Mouse (Mus musculus) thymus, adult 2 months (tissue): ENCODE measurements around the gene Psd4.

ENCODE experiments used
- CTCF ChIP-seq: fragments of 200-500 bp; IDR thresholded peaks from 2 replicates; pipeline ENCODE4 v1.5.1; 2012; ENCODE audit warnings: mild to moderate bottlenecking, control low read depth, low read length, moderate library complexity, borderline replicate concordance; ENCODE audit not compliant: control insufficient read depth, poor library complexity, insufficient read depth; ENCODE audit errors: extremely low read depth
- POLR2A ChIP-seq: fragments of 200-500 bp; IDR thresholded peaks from 2 replicates; pipeline ENCODE4 v1.6.1; 2012; ENCODE audit warnings: mild to moderate bottlenecking, low read length, control low read depth, moderate library complexity; ENCODE audit not compliant: control insufficient read depth, poor library complexity, insufficient read depth; ENCODE audit errors: extremely low read depth

DNA sequence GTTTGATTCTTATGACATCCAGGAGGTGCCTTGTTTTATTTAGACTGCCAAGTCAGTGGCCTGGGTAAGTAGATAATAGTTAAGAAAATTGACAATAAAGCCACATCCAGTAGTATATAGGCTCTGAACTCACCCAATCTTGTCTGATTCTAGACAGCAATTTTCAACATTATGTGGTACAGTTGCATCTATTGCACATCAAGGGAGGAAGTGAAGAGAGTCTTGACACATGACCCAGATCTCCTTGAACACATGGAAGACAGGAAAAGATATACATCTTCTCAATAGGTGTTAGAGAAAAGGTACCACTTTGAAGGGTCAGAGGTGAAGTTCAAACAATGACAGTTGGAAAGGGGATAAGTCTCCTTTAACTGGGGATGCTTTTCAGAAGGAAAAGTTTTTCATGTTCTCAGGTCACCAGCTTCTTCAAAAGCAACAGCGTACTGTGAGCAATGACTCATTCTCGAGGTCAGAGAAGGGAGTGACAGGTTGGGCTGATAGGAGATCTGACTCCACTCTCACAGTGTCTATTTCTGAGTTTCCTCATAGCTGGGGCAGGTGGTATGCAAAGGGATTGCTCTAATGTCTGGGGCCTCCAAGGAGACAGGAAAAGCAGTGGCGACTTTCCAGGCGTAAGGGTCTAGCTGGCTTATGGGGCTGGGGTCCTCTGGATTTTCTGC is 49.3 kb upstream of the Psd4 start:
- no peak for TF ChIP-seq CTCF
- TF ChIP-seq POLR2A: no peak
